Mouse (Mus musculus) layer of hippocampus, adult 9-10 months (tissue): ENCODE results near the gene Tmsb4x.

Experiments
- DNase-seq: peaks from one replicate; pipeline ENCODE4 v3.0.0; 2022; ENCODE audit warnings: low spot score

Tmsb4x gene

GRCm38 (mm10) chrX:167179961-167180642 lies 29.0 kb downstream of the Tmsb4x start:
- DNase-seq, result no peak

GRCm38 (mm10) chrX:167179549-167179948 lies 29.6 kb downstream of the Tmsb4x start:
- DNase-seq, result no peak

GRCm38 (mm10) chrX:167175319-167175718 lies 33.8 kb downstream of the Tmsb4x start:
- no peak for DNase-seq

- DNase-seq, result no peak
These were observed 34.8 kb downstream of the Tmsb4x start for GRCm38 (mm10) chrX:167174311-167174710.

- DNase-seq, result no peak
These were observed 36.9 kb downstream of the Tmsb4x start for GRCm38 (mm10) chrX:167172256-167172655.

GRCm38 (mm10) chrX:167171281-167171680 lies 37.8 kb downstream of the Tmsb4x start:
- no peak for DNase-seq

- no peak for DNase-seq
These were observed 41.8 kb downstream of the Tmsb4x start for GRCm38 (mm10) chrX:167167282-167167681.

- DNase-seq, result no peak
These were observed 43.1 kb downstream of the Tmsb4x start for GRCm38 (mm10) chrX:167166051-167166450.

- DNase-seq, result no peak
These were observed 51.4 kb downstream of the Tmsb4x start for GRCm38 (mm10) chrX:167157691-167158090.
